Mouse (Mus musculus): ENCODE results near the gene Gm3594.
"Not testable (repeated sequence)": the region's sequence is repeated elsewhere in the genome, so short reads cannot be mapped to it uniquely, and the experiment has no call there.

GRCm38 (mm10) chr14:6440206-6440605, 4.2 kb downstream of the Gm3594 start:
- not testable (repeated sequence) for TF ChIP-seq CTCF (IDR thresholded peaks at IDR 0.05; ENCODE audit: low read depth, low read length); POLR2A (IDR thresholded peaks at IDR 0.05; ENCODE audit: borderline replicate concordance, low read depth, low read length)

Data from bone marrow macrophage, adult 2 months (primary cell).